Mouse (Mus musculus) hindbrain, postnatal 0 days (tissue): Measurements from ENCODE around the gene Gstp1. TPM values are rescaled to one million over a fixed set of nuclear protein-coding genes. Genes with fewer than 3 reads are reported as not detected.

Source experiments
- ATAC-seq: fragments of 200-750 bp; cut with Nextera tagmentation; 2 replicates; pipeline ENCODE4 v1.8.0; 2017; ENCODE audit warnings: mild to moderate bottlenecking, moderate TSS enrichment, moderate library complexity
- DNase-seq: peaks from one replicate; pipeline ENCODE4 v3.0.0-alpha.2; 2015; ENCODE audit warnings: low spot score
- H3K27ac ChIP-seq: fragments of 300-500 bp; sonication (generic); 2 replicates; pipeline ENCODE4 v1.5.1; 2014; ENCODE audit warnings: mild to moderate bottlenecking
- H3K27me3 ChIP-seq: fragments of 300-500 bp; sonication (generic); 2 replicates; pipeline ENCODE4 v1.6.1; 2014; ENCODE audit warnings: low read length, mixed read lengths; ENCODE audit not compliant: insufficient read depth
- H3K36me3 ChIP-seq: fragments of 300-500 bp; sonication (generic); 2 replicates; pipeline ENCODE4 v1.6.1; 2014; ENCODE audit warnings: low read length, mixed read lengths; ENCODE audit not compliant: insufficient read depth
- H3K4me1 ChIP-seq: fragments of 300-500 bp; sonication (generic); 2 replicates; pipeline ENCODE4 v1.6.1; 2014; ENCODE audit warnings: antibody characterized with exemption, low read length, mixed read lengths; ENCODE audit not compliant: insufficient read depth
- H3K4me2 ChIP-seq: fragments of 300-500 bp; sonication (generic); 2 replicates; pipeline ENCODE4 v1.6.1; 2014; ENCODE audit warnings: low read depth, mild to moderate bottlenecking, low read length, moderate library complexity, mixed read lengths
- H3K4me3 ChIP-seq: fragments of 300-500 bp; sonication (generic); 2 replicates; pipeline ENCODE4 v1.5.1; 2014; ENCODE audit warnings: low read length
- H3K9ac ChIP-seq: fragments of 300-500 bp; sonication (generic); replicated peaks from 2 replicates; pipeline ENCODE4 v1.6.1; 2014; ENCODE audit warnings: mild to moderate bottlenecking, low read length, moderate library complexity, mixed read lengths
- H3K9me3 ChIP-seq: fragments of 300-500 bp; sonication (generic); 2 replicates; pipeline ENCODE4 v1.6.1; 2016; ENCODE audit warnings: low read length, mixed read lengths
- CTCF ChIP-seq: IDR thresholded peaks from 2 replicates; pipeline ENCODE4 v1.5.1; 2016; ENCODE audit warnings: antibody characterized with exemption, control low read depth, low read depth
- WGBS: fragments of 180-500 bp; shearing (Covaris S2); extraction: QIAGEN DNeasy Blood & Tissue Kit; methylation state at CpG from one replicate; pipeline ENCODE4 v1.1.7; 2014; 5-methylcytosine and 5-hydroxymethylcytosine counted together
- polyA plus RNA-seq: library from polyadenylated mRNA; unstranded; fragments of >200 nt; fragmentation: Nextera tagmentation; extraction: Ambion mirVana; gene quantifications from 2 replicates; pipeline ENCODE4 v1.2.1, GENCODE M21; 2015
- total RNA-seq: library from RNA; depleted of rRNA; stranded (reverse); fragments of >200 nt; gene quantifications from 2 replicates; pipeline ENCODE4 v1.2.3, GENCODE M21; 2014; rRNA removed

The Gstp1 gene
- total and polyA plus RNA-seq, 2 experiments from 2014 or later: 317 to 599 TPM

GRCm38 (mm10) chr19:3988750-3989149 lies 49.0 kb downstream of the Gstp1 start:
- Histone ChIP-seq H3K9me3 (no peaks in the 10 kb centered on the region), H3K4me1 (0 out of 2 replicates have a peak, but pooled peaks cover 4% of the 10 kb centered on the region), H3K27ac (no peak overlapping the region), H3K4me3 (no peak overlapping the region), H3K9ac (no peak overlapping the region), H3K4me2 (no peak overlapping the region), H3K27me3 (no peaks in the 10 kb centered on the region), H3K36me3 (no peaks in the 10 kb centered on the region)
- ATAC-seq (no peak), DNase-seq (no peak)
- TF ChIP-seq CTCF: peak; percentile 34; the same call in 1 of the 2 replicates
- WGBS: 92% methylated on average over 4 of the region's 4 CpGs

GRCm38 (mm10) chr19:3988066-3988465 lies 49.7 kb downstream of the Gstp1 start:
- H3K9me3 ChIP-seq: no peaks in the 10 kb centered on the region
- no peak overlapping the region for H3K4me2 ChIP-seq
- ATAC-seq (no peak), DNase-seq (no peak)
- no peak for TF ChIP-seq CTCF
- no peak overlapping the region for H3K27ac ChIP-seq
- no peaks in the 10 kb centered on the region for H3K36me3 ChIP-seq
- 0 out of 2 replicates have a peak, but pooled peaks cover 5% of the 10 kb centered on the region for H3K4me1 ChIP-seq
- H3K27me3 ChIP-seq: no peaks in the 10 kb centered on the region
- 93% methylated on average over 14 of the region's 14 CpGs for WGBS
- no peak overlapping the region for H3K4me3 ChIP-seq
- H3K9ac ChIP-seq: no peak overlapping the region

- no peak for ATAC-seq
- H3K4me1 ChIP-seq: 0 out of 2 replicates have a peak, but pooled peaks cover 5% of the 10 kb centered on the region
- H3K36me3 ChIP-seq: no peaks in the 10 kb centered on the region
- TF ChIP-seq CTCF: no peak
- no peak within 1 kb of the TSS for H3K27ac ChIP-seq
- no peaks in the 10 kb centered on the region for H3K27me3 ChIP-seq
- no peaks in the 10 kb centered on the region for H3K9me3 ChIP-seq
- peak; percentile 34 for DNase-seq
- 21% methylated on average over 8 of the region's 8 CpGs for WGBS
- H3K9ac ChIP-seq: no peak within 1 kb of the TSS
- H3K4me2 ChIP-seq: no peak within 1 kb of the TSS
- no peak within 1 kb of the TSS for H3K4me3 ChIP-seq
Observed at GRCm38 (mm10) chr19:3986334-3986733, 51.5 kb downstream of the Gstp1 start, which contains the start of gene Acy3. TSS of gene Acy3 (plus strand) at chr19:3986570.

Other genes starting within 250 kb of the Gstp1 start
Only the 30 nearest of the 33 such genes appear.
- 57.3 and 68.9 TPM in 2 replicates for gene Chka, start 186.2 kb downstream of the Gstp1 start, total RNA-seq
- 53.9 and 57.3 TPM in 2 replicates for gene Chka, start 186.2 kb downstream of the Gstp1 start, polyA plus RNA-seq
- 35.4 and 44.0 TPM in 2 replicates for gene Tcirg1, start 130.9 kb downstream of the Gstp1 start, total RNA-seq
- 16.8 and 17.3 TPM in 2 replicates for gene Tcirg1, start 130.9 kb downstream of the Gstp1 start, polyA plus RNA-seq
- gene Ndufs8, start 125.2 kb downstream of the Gstp1 start, total RNA-seq: 212 and 221 TPM in 2 replicates
- 366 and 367 TPM in 2 replicates for gene Ndufs8, start 125.2 kb downstream of the Gstp1 start, polyA plus RNA-seq
- 2.2 and 3.0 TPM in 2 replicates for gene Aldh3b1, start 108.2 kb downstream of the Gstp1 start, total RNA-seq
- gene Aldh3b1, start 108.2 kb downstream of the Gstp1 start, polyA plus RNA-seq: 3.5 and 4.3 TPM in 2 replicates
- 12.8 and 19.9 TPM in 2 replicates for gene Unc93b1, start 102.8 kb downstream of the Gstp1 start, total RNA-seq
- 15.3 and 16.3 TPM in 2 replicates for gene Unc93b1, start 102.8 kb downstream of the Gstp1 start, polyA plus RNA-seq
- gene Aldh3b3, start 79.3 kb downstream of the Gstp1 start, total RNA-seq: not detected in 2 replicates
- gene Aldh3b3, start 79.3 kb downstream of the Gstp1 start, polyA plus RNA-seq: not detected in 2 replicates
- gene Aldh3b2, start 65.7 kb downstream of the Gstp1 start, total RNA-seq: 0.32 and 1.1 TPM in 2 replicates
- gene Aldh3b2, start 65.7 kb downstream of the Gstp1 start, polyA plus RNA-seq: 0.95 and 1.4 TPM in 2 replicates
- gene Acy3, start 51.4 kb downstream of the Gstp1 start, total RNA-seq: 3.3 and 7.3 TPM in 2 replicates
- 2.8 and 3.5 TPM in 2 replicates for gene Acy3, start 51.4 kb downstream of the Gstp1 start, polyA plus RNA-seq
- gene Tbx10, start 45.2 kb downstream of the Gstp1 start, total RNA-seq: not detected in 2 replicates
- 0.36 and 0.39 TPM in 2 replicates for gene Tbx10, start 45.2 kb downstream of the Gstp1 start, polyA plus RNA-seq
- gene Nudt8, start 37.4 kb downstream of the Gstp1 start, total RNA-seq: 23.5 and 29.1 TPM in 2 replicates
- 25.9 and 26.0 TPM in 2 replicates for gene Nudt8, start 37.4 kb downstream of the Gstp1 start, polyA plus RNA-seq
- 2.5 and 3.5 TPM in 2 replicates for gene Gm49405, start 37.4 kb downstream of the Gstp1 start, total RNA-seq
- 2.1 and 2.2 TPM in 2 replicates for gene Gm49405, start 37.4 kb downstream of the Gstp1 start, polyA plus RNA-seq
- gene Doc2g, start 34.7 kb downstream of the Gstp1 start, total RNA-seq: 3.7 and 3.9 TPM in 2 replicates
- 3.5 and 3.7 TPM in 2 replicates for gene Doc2g, start 34.7 kb downstream of the Gstp1 start, polyA plus RNA-seq
- gene Ndufv1, start 25.2 kb downstream of the Gstp1 start, total RNA-seq: 160 and 203 TPM in 2 replicates
- gene Ndufv1, start 25.2 kb downstream of the Gstp1 start, polyA plus RNA-seq: 285 and 291 TPM in 2 replicates
- gene Gstp2, start 8.0 kb upstream of the Gstp1 start, total RNA-seq: 0.52 TPM in 1 of 2 replicates, not detected in the other
- 2.2 and 3.0 TPM in 2 replicates for gene Gstp2, start 8.0 kb upstream of the Gstp1 start, polyA plus RNA-seq
- gene Gstp3, start 21.6 kb upstream of the Gstp1 start, total RNA-seq: not detected in 2 replicates
- gene Gstp3, start 21.6 kb upstream of the Gstp1 start, polyA plus RNA-seq: not detected in 2 replicates
- not detected in 2 replicates for gene Cabp2, start 43.6 kb upstream of the Gstp1 start, total RNA-seq
- gene Cabp2, start 43.6 kb upstream of the Gstp1 start, polyA plus RNA-seq: not detected in 2 replicates
- gene Cdk2ap2, start 59.2 kb upstream of the Gstp1 start, total RNA-seq: 49.4 and 57.5 TPM in 2 replicates
- 63.9 and 64.6 TPM in 2 replicates for gene Cdk2ap2, start 59.2 kb upstream of the Gstp1 start, polyA plus RNA-seq
- gene Pitpnm1, start 62.0 kb upstream of the Gstp1 start, total RNA-seq: 134 and 142 TPM in 2 replicates
- gene Pitpnm1, start 62.0 kb upstream of the Gstp1 start, polyA plus RNA-seq: 88.0 and 91.9 TPM in 2 replicates
- 33.4 and 38.2 TPM in 2 replicates for gene Aip, start 87.9 kb upstream of the Gstp1 start, total RNA-seq
- gene Aip, start 87.9 kb upstream of the Gstp1 start, polyA plus RNA-seq: 89.4 and 94.3 TPM in 2 replicates
- 0.37 TPM in 1 of 2 replicates, not detected in the other for gene Gpr152, start 101.8 kb upstream of the Gstp1 start, total RNA-seq
- 0.05 TPM in 1 of 2 replicates, not detected in the other for gene Gpr152, start 101.8 kb upstream of the Gstp1 start, polyA plus RNA-seq
- gene Cabp4, start 106.0 kb upstream of the Gstp1 start, total RNA-seq: not detected in 2 replicates
- 0.29 and 0.51 TPM in 2 replicates for gene Cabp4, start 106.0 kb upstream of the Gstp1 start, polyA plus RNA-seq
- 71.5 and 137 TPM in 2 replicates for gene Coro1b, start 110.6 kb upstream of the Gstp1 start, total RNA-seq
- gene Coro1b, start 110.6 kb upstream of the Gstp1 start, polyA plus RNA-seq: 90.7 and 114 TPM in 2 replicates
- gene Ptprcap, start 115.6 kb upstream of the Gstp1 start, total RNA-seq: 1.0 TPM in 1 of 2 replicates, not detected in the other
- gene Ptprcap, start 115.6 kb upstream of the Gstp1 start, polyA plus RNA-seq: 0.40 and 0.44 TPM in 2 replicates
- 17.6 and 24.7 TPM in 2 replicates for gene Rps6kb2, start 125.4 kb upstream of the Gstp1 start, total RNA-seq
- gene Rps6kb2, start 125.4 kb upstream of the Gstp1 start, polyA plus RNA-seq: 49.6 and 56.5 TPM in 2 replicates
- gene Carns1, start 137.5 kb upstream of the Gstp1 start, total RNA-seq: 5.5 and 8.3 TPM in 2 replicates
- gene Carns1, start 137.5 kb upstream of the Gstp1 start, polyA plus RNA-seq: 7.1 and 7.5 TPM in 2 replicates
- 2.7 and 3.8 TPM in 2 replicates for gene Tbc1d10c, start 153.3 kb upstream of the Gstp1 start, total RNA-seq
- 0.95 and 1.4 TPM in 2 replicates for gene Tbc1d10c, start 153.3 kb upstream of the Gstp1 start, polyA plus RNA-seq
- gene Ppp1ca, start 154.1 kb upstream of the Gstp1 start, total RNA-seq: 502 and 597 TPM in 2 replicates
- gene Ppp1ca, start 154.1 kb upstream of the Gstp1 start, polyA plus RNA-seq: 564 and 571 TPM in 2 replicates
- gene Rad9a, start 163.7 kb upstream of the Gstp1 start, total RNA-seq: 15.8 and 25.8 TPM in 2 replicates
- gene Rad9a, start 163.7 kb upstream of the Gstp1 start, polyA plus RNA-seq: 13.7 and 14.6 TPM in 2 replicates
- gene Clcf1, start 176.3 kb upstream of the Gstp1 start, total RNA-seq: 0.42 and 3.8 TPM in 2 replicates
- 0.83 TPM in 2 replicates for gene Clcf1, start 176.3 kb upstream of the Gstp1 start, polyA plus RNA-seq
- not detected in 2 replicates for gene AC109138.7, start 176.4 kb upstream of the Gstp1 start, total RNA-seq
- gene AC109138.7, start 176.4 kb upstream of the Gstp1 start, polyA plus RNA-seq: not detected in 2 replicates